Mouse (Mus musculus): ENCODE measurements around the gene Adam21. TPM values are rescaled to one million over a fixed set of nuclear protein-coding genes. Genes with fewer than 3 reads are reported as not detected.
"Not testable (repeated sequence)": the region's sequence is repeated elsewhere in the genome, so short reads cannot be mapped to it uniquely, and the experiment has no call there.

Gene Adam21
- under 1 TPM; 0.30 TPM for total RNA-seq (2021)

DNA sequence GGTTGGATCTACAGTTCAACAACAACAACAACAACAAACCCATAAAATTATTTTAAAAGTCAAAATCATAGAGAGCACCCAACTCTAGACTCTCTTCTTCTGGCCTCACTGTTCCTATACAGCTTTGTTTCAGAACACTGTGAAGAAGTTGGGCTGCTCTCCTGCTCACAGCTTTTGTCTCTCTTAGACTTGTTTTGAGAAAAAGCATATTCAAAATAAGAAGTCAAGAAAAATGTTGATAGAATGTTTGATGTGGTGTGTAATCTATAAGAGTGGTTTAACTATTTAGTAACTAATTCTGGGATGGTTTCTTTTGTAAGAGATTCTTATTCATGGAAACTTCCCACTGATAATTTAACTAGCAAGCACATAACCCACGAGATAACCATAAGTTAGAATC, at the start of gene Adam21:
Gene Adam21 (minus strand): TSS at position 101 of the 400 bp plus-strand sequence.
- DNase-seq (ENCODE audit: extremely low spot score in 1 of 2, low spot score in 2 of 2): no peak
- intact Hi-C loops (cut with DNase I): no loop called here

DNA sequence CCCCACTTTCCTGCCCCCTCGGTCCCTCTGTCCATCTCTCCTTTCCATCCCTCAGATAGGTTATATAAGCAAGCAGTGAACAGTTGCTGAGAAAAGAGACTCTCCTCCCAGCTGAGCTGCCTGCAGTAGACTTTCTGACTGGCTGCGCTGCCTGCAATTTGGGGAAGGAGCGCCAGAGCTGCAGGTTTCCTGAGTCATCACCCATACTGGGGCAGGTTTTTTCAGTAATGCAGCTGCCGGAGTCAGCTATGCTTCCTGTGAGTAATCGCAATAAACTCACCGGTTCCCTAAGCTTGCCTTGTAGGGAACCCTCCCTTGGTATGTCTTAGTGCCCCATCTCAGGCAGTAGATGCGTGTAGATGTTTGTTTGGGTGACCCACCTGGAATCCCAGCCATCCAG, 48.7 kb upstream of the Adam21 start:
- intact Hi-C loops (cut with DNase I): loop anchor here (5.0 kb wide), 2 partner anchors 70 to 85 kb away; no protein-coding TSS in a partner anchor
- no peak for DNase-seq (ENCODE audit: extremely low spot score in 1 of 2, low spot score in 2 of 2)

DNA sequence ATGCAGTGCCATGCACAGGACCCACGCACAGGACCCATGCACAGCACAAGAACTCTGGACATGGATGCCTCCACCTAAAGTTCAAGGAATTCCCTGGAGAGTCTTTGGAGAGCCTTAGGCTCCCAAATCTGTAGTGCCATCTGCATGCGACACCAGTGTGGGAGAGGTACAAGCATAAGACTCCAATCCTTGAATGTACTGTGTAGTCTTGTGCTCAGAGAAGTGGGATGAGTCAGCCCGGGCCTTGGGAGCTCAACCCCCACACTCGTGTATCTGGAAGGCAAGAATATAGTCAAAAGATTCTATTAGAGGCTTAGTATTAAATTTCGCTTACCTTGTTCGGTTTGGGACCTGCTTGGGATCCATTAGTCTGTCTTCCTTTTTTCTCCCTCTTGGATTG, 47.5 kb upstream of the Adam21 start:
- DNase-seq (ENCODE audit: extremely low spot score in 1 of 2, low spot score in 2 of 2): no peak
- intact Hi-C loops (cut with DNase I): loop anchor here (5.0 kb wide), 2 partner anchors 71 to 86 kb away; no protein-coding TSS in a partner anchor

DNA sequence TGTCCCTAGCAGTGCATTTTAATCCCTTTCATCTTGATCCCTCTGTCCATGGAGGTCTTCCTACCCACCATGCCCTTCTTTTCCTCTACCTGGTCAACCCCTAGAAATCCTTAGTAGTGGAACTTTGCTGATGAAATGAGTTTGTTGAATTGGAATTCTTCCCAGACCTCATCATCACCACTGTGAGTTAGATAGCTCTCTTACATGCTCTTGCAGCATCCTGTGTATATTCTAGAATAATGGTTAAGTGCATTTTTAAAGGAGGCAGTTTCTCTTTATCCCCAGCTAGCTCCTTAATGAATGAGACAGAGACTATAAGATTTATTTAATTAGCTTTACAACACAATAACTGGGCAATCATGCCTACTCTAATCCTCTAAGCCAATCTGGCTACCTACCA, 41.2 kb upstream of the Adam21 start:
- DNase-seq (ENCODE audit: extremely low spot score in 1 of 2, low spot score in 2 of 2): no peak

DNA sequence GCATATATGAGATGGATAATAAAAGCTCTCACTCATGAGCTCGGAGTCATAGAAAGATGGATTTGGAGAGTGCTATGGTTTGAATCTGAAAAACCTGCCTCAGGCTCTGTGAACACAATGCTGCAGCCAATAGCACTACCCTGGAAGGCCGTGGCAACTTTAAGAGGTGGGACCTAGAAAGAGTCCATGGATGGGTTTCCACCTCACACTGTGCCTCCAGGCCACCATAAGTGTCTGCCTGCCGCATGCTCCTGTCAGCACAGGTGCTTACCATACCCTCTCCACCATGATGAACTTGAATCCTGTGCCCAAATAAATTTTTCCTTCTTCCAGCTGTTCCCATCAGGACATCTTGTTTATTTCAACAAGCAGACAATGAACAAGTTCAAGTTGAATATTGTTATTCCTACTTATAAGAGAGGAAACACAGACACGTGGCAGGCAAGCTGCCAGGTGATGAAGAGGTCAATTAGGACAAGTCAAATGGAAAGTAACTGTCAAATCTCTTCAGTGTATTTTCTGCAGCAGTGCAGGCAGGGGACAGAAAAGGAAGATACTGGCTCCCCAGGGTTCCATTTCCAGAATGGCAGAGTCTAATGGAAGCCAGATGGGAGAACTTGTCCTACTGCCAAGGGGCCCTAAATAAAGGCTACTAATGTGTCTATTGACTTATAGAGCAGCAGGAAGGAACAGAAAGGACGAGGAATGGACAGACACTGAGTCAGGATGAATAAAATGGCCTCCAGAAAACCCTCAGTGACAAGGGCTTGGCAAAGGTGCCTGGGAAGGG, 36.9 kb upstream of the Adam21 start:
- intact Hi-C loops (cut with DNase I): no loop called here

More for the DNA sequence above, 41.2 kb upstream of the Adam21 start:
- intact Hi-C loops (cut with DNase I): no loop called here

DNA sequence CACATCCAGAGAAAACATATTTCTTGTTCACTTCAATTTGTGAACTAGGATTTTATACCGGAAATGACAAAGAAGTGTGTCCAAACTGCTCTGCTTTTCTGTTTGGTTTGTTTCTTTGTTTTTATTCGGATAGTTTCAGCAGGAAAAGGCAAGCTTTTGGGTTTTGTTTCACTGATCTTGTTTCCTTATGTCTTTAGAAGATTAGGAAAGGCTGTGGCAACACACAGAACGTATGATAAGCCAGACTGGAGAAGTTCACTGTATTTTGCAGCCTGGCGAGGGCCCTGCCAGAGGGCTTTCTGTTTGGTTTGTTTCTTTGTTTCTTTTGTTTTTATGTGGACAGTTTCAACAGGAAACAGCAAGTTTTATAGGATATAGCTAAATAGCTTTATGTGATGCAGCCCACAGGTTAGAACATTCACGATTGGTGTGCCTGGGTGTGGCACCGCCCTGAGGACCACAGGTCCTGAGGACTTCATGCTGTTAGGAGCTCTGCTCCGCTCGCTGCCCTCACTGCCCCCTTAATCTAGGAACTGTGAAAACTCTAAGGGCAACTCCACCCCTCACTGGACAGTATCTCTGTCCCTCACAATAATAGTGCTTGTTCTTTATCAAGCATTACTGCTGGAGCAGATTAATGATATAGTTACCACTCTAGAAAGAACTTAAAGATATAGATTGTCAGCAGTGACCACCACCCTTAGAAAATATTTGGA, 28.4 kb upstream of the Adam21 start:
- DNase-seq (ENCODE audit: extremely low spot score in 1 of 2, low spot score in 2 of 2): no peak
- intact Hi-C loops (cut with DNase I): no loop called here

More for the DNA sequence above, 36.9 kb upstream of the Adam21 start:
- DNase-seq (ENCODE audit: extremely low spot score in 1 of 2, low spot score in 2 of 2): no peak

DNA sequence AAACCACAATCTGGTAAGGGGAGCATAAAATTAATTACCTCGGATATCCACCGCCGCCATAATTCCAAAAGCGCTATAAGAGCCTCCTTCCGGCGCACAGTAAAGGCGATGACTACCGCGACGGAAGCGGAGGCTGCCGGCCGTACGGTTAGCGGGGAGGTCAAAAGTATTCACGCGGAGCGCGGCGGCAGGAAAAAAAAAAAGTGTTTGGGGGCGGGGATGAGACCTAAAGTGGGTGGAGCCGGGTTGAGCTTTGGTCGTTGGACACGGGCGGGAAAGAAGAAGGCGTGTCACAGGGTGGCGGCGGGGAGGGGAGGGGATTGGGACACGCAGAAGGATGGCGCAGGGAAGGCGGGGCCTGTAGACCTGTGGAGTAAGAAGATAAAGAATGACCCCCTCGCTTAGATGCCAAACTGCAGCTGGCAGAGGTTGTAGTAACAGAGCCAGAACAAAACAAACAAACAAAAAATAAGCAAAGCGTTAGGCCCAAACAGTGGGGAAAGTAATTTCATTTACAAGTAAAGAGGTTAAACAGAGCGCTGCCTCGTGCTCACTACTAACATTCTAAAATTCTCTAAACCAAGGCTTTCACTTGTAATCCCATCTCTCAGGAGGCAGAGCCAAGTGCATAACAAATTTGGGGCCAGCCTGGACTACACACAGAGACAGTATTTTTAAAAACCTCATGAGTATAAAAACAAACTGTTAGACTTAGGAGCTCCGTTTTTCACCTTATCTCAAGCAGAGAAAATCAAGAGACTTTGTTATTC, 26.8 kb upstream of the Adam21 start, which contains the start of gene Med6:
Gene Med6 (minus strand): TSS at position 107 of the 770 bp plus-strand sequence.
- intact Hi-C loops (cut with DNase I): no loop called here
- DNase-seq (ENCODE audit: extremely low spot score in 1 of 2, low spot score in 2 of 2): peak; percentile 91 to 96

DNA sequence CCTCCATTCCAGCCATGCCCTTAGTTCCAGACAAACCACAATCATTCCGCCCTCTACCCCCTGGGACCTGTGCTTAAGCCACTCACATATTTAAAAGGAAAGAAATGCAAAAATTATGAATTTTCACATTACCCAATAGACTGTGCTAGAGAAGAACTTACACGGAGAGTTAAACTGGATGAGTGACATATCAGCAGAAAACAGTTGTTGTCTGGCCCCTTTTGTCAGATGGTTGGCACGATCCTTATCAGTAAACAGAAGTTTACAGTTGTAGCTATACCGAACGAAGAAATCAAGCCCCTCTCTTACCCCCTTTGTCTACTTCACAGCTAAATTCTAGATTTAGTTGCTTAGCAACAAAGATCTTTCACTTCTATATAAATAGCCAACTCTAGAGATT, 343 bp downstream of the Adam21 start:
- DNase-seq (ENCODE audit: extremely low spot score in 1 of 2, low spot score in 2 of 2): no peak
- intact Hi-C loops (cut with DNase I): no loop called here

DNA sequence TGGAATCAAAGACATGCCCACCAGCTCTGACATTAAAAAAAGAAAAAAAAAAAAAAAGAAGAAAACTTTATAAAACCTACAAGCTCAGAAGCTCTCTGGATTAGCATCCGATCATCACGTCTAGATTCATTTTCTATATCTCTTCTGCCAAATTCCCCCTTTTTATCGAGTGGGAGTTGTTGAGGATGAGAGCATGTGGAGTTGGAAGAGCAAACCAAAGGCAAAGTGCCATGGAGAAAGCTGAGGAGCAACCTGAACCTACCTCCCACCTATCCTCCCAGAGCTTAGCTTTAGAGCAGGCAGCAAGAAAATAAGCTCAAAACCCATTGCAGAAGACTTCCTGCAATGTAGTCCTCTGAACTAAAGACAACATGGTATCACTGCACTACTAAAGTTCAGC, 4.1 kb downstream of the Adam21 start:
- DNase-seq (ENCODE audit: extremely low spot score in 1 of 2, low spot score in 2 of 2): no peak
- intact Hi-C loops (cut with DNase I): no loop called here

DNA sequence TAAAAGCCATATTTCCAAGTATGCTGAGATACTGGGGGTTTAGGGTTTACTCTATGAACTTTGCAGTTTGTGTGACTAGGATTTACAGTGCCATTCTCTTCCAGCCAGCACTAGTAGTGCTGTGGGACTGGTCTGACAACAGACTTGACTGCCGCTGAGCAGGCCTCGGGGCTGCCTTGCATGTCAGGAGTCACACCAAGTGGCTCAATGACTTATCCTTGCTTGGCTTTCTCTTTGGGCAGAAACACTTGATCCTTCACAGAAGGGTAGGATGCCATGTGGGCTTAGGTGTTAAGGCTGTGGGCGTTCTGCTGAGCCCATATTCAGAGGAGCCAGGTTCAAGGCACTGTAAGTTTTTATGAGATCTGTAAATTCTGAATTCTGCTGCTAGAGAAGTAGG, 19.0 kb downstream of the Adam21 start:
- intact Hi-C loops (cut with DNase I): no loop called here
- no peak for DNase-seq (ENCODE audit: extremely low spot score in 1 of 2, low spot score in 2 of 2)

DNA sequence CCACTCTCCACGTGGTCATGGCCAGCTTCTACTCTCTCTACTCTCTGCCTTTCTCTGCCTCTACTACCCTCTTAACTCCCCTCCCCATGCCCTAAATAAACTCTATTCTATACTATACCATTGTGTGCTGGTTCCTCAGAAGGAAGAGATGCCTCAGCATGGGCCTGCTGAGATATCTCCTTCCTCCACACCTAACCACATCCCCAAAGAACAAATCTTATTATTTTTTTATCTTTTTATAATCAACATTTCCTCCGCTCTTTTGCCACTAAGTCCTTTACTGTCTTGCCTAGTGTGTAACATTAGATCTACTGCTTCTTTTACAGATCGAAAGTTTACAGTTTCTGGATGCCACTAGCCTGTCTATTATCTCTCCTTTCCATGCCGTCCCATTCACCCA, 21.1 kb downstream of the Adam21 start:
- no peak for DNase-seq (ENCODE audit: extremely low spot score in 1 of 2, low spot score in 2 of 2)
- intact Hi-C loops (cut with DNase I): no loop called here

DNA sequence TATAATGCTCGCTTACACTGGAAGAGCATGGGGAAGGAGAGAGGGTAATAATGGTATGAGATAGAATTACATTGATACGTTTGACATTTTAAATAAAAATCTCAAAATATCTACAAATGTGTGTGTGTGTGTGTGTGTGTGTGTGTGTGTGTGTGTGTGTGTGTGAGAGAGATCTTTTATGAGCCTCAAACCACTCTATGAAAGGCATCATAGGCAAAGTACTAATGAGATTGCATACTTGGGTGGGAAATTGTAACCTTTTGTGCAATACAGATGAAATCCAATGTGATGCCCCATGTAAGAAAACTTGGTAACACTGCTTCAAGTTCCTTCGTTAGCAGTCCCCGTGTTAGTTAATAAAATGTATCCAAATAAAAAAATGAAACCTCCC, 35.2 kb downstream of the Adam21 start:
- intact Hi-C loops (cut with DNase I): no loop called here

DNA sequence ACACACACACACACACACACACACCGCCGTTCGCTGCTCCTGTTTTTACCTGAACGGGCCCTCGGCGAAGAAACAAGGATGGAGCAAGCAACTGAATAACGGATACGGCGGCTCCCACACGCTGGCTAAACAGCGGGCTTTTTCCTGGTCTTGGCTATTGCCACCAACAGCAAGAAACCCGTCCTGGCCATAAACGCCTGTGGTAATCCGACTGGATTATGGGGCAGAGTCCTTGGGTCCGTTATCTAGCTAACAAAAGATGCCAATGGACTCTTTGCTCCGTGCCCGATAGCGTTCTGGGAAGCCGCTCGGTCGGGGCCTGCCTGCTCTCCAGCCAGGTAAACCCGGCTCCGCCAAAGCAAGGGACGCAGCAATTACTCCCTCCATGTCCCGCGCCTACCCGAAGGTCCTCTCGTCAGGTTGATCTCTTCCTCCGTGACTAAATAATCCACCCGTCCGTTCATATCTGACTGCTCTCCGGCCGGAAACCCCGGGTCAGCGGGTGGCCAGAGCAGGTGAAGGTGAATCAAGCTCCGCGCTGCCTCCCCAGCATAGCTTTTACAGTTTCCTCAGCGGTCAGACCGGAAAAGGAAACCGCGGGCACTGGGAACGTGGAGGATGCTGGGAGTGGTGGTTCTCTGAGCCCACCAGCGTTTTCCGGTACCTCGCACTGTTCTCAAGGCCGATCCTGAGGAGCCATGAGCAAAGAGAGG, 35.8 kb downstream of the Adam21 start, which contains the start of the genes Gm20498 and Synj2bp:
Gene Gm20498 (minus strand): TSS at position 590 of the 713 bp plus-strand sequence.
Gene Synj2bp (minus strand): TSS at position 596 of the 713 bp plus-strand sequence.
- DNase-seq (ENCODE audit: extremely low spot score in 1 of 2, low spot score in 2 of 2): peak; percentile 84 to 86
- intact Hi-C loops (cut with DNase I): no loop called here

More for the DNA sequence above, 35.2 kb downstream of the Adam21 start:
- DNase-seq (ENCODE audit: extremely low spot score in 1 of 2, low spot score in 2 of 2): no peak

DNA sequence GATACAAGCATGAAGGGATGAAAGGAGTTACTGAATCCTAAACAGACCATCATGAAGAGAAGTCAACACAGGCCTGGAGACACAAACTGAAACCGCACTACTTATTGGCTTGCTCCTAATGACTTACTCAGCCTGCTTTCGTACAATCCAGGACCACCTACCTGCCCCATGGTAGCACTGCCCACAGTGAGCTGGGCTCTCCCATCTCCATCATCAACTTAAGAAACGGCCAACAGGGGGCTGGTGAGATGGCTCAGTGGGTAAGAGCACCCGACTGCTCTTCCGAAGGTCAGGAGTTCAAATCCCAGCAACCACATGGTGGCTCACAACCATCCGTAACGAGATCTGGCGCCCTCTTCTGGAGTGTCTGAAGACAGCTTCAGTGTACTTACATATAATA, 37.7 kb downstream of the Adam21 start:
- intact Hi-C loops (cut with DNase I); DNase-seq (ENCODE audit: extremely low spot score in 1 of 2, low spot score in 2 of 2): not testable (repeated sequence)

Other genes starting within 250 kb of the Adam21 start
- gene Slc8a3, start 235.3 kb downstream of the Adam21 start, total RNA-seq (2021): 10 to 100 TPM; 37.5 to 40.7 TPM
- gene Gm4787, start 189.0 kb downstream of the Adam21 start, total RNA-seq (2021): 1 to 10 TPM; 1.2 TPM
- gene Adam4, start 146.5 kb downstream of the Adam21 start, total RNA-seq (2021): 1 to 10 TPM; 2.3 to 3.1 TPM
- 10 to 100 TPM; 35.9 to 42.5 TPM for gene Cox16, start 83.3 kb downstream of the Adam21 start, total RNA-seq (2021)
- 10 to 100 TPM; 36.1 to 39.1 TPM for gene Gm20498, start 35.6 kb downstream of the Adam21 start, total RNA-seq (2021)
- 10 to 100 TPM; 17.9 to 21.9 TPM for gene Synj2bp, start 35.6 kb downstream of the Adam21 start, total RNA-seq (2021)
- 10 to 100 TPM; 22.1 to 24.9 TPM for gene Med6, start 26.5 kb upstream of the Adam21 start, total RNA-seq (2021)
- 10 to 100 TPM; 76.7 to 78.7 TPM for gene Ttc9, start 62.8 kb upstream of the Adam21 start, total RNA-seq (2021)
- gene Map3k9, start 212.7 kb upstream of the Adam21 start, total RNA-seq (2021): 10 to 100 TPM; 69.4 to 71.9 TPM

All from left cerebral cortex, postnatal 10 days (tissue).